Mouse (Mus musculus): ENCODE measurements at regions not wholly inside any gene's neighbourhood (a gene's known extent, or its start where the extent isn't known, plus 50 kb on each side); places are given as distances from the start of the nearest gene placed in this dataset.

- no peak for DNase-seq
Measured at GRCm38 (mm10) chr7:124857106-124857505, 587.4 kb upstream of the Kdm8 start.

GRCm38 (mm10) chr7:124861397-124861796 is 583.1 kb upstream of the Kdm8 start:
- no peak for DNase-seq

- DNase-seq, result peak; percentile 5
Measured at GRCm38 (mm10) chr7:124868133-124868603, 576.3 kb upstream of the Kdm8 start.

- no peak for DNase-seq
Measured at GRCm38 (mm10) chr7:124868621-124869020, 575.9 kb upstream of the Kdm8 start.

- DNase-seq, result no peak
Measured at GRCm38 (mm10) chr7:124880771-124881170, 563.7 kb upstream of the Kdm8 start.

GRCm38 (mm10) chr7:124907233-124907632 is 537.2 kb upstream of the Kdm8 start:
- DNase-seq, result no peak

GRCm38 (mm10) chr7:124907662-124908296 is 536.7 kb upstream of the Kdm8 start:
- no peak for DNase-seq

GRCm38 (mm10) chr7:124914061-124914460 is 530.4 kb upstream of the Kdm8 start:
- DNase-seq, result no peak

- no peak for DNase-seq
Measured at GRCm38 (mm10) chr7:124914479-124914878, 530.0 kb upstream of the Kdm8 start.

GRCm38 (mm10) chr7:124914972-124915371 is 529.5 kb upstream of the Kdm8 start:
- no peak for DNase-seq

- DNase-seq, result no peak
Measured at GRCm38 (mm10) chr7:124915637-124916036, 528.8 kb upstream of the Kdm8 start.

GRCm38 (mm10) chr7:124917606-124918120 is 526.8 kb upstream of the Kdm8 start:
- peak; percentile 7 for DNase-seq

- no peak for DNase-seq
Measured at GRCm38 (mm10) chr7:124922806-124923205, 521.7 kb upstream of the Kdm8 start.

GRCm38 (mm10) chr7:124933573-124933972 is 510.9 kb upstream of the Kdm8 start:
- no peak for DNase-seq

- no peak for DNase-seq
Measured at GRCm38 (mm10) chr7:124939357-124939756, 505.1 kb upstream of the Kdm8 start.

GRCm38 (mm10) chr7:124941527-124941926 is 502.9 kb upstream of the Kdm8 start:
- no peak for DNase-seq

- no peak for DNase-seq
Measured at GRCm38 (mm10) chr7:124946424-124946823, 498.1 kb upstream of the Kdm8 start.

GRCm38 (mm10) chr7:124957329-124957728 is 487.1 kb upstream of the Kdm8 start:
- no peak for DNase-seq

- DNase-seq, result no peak
Measured at GRCm38 (mm10) chr7:124974870-124975488, 469.5 kb upstream of the Kdm8 start.

GRCm38 (mm10) chr7:124989456-124989855 is 455.0 kb upstream of the Kdm8 start:
- peak; percentile 21 for DNase-seq

- DNase-seq, result no peak
Measured at GRCm38 (mm10) chr7:124990695-124991094, 453.8 kb upstream of the Kdm8 start.

GRCm38 (mm10) chr7:124996538-124996937 is 447.9 kb upstream of the Kdm8 start:
- no peak for DNase-seq

- no peak for DNase-seq
Measured at GRCm38 (mm10) chr7:125000669-125001068, 443.8 kb upstream of the Kdm8 start.

GRCm38 (mm10) chr7:125005638-125006037 is 438.8 kb upstream of the Kdm8 start:
- no peak for DNase-seq

All from adrenal gland, postnatal 14 days (tissue).